Mouse (Mus musculus): ENCODE measurements around the gene Ybx1. TPM values are rescaled to one million over a fixed set of nuclear protein-coding genes. Genes with fewer than 3 reads are reported as not detected.

The Ybx1 gene
- polyA plus RNA-seq, 1 experiment, result 242 TPM

- TF ChIP-seq CTCF (IDR thresholded peaks at IDR 0.05; ENCODE audit: extremely low read depth, insufficient read length, insufficient replicate concordance, low read depth, low read length) (no peak), POLR2A (IDR thresholded peaks at IDR 0.05; ENCODE audit: low read depth, low read length) (no peak)
- Histone ChIP-seq H3K27me3 (ENCODE audit: control insufficient read depth, insufficient read depth, low read length) (no peaks in the 10 kb centered on the region), H3K36me3 (ENCODE audit: control insufficient read depth, insufficient read depth, low read length) (no peaks in the 10 kb centered on the region), H3K27ac (ENCODE audit: insufficient read depth, low read depth, low read length) (no peak overlapping the region), H3K4me3 (ENCODE audit: low read depth, low read length) (no peak overlapping the region), H3K4me1 (ENCODE audit: control insufficient read depth, insufficient read depth, insufficient read length, low read length) (no peaks in the 10 kb centered on the region; the same call in 1 of the 2 replicates)
- 73% methylated on average over 14 of the region's 14 CpGs for WGBS
Observed at GRCm38 (mm10) chr4:119246688-119247225, 47.6 kb downstream of the Ybx1 start.

DNA sequence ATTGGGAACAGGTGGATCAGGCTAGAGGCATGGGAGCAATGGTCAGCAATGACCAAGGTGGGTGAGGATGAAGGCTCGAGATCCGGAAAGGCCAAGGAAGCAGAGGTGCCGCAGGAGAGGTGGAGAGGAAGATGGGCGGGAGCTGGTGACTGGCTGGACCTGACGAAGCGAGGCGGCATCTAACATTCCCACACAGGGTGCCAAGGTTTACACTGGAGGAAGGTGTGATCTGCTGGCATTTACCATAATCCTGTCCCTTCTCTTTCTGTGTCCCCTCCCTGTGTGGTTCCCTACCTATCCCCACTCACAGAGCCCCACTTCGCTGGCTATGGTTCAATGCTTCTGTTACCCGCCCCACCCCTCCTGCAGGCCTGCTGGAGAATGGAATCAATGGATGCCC, 48.4 kb downstream of the Ybx1 start:
- Histone ChIP-seq H3K27me3 (ENCODE audit: control insufficient read depth, insufficient read depth, low read length) (no peaks in the 10 kb centered on the region), H3K36me3 (ENCODE audit: control insufficient read depth, insufficient read depth, low read length) (no peaks in the 10 kb centered on the region), H3K27ac (ENCODE audit: insufficient read depth, low read depth, low read length) (no peak overlapping the region), H3K4me3 (ENCODE audit: low read depth, low read length) (no peak overlapping the region), H3K4me1 (ENCODE audit: control insufficient read depth, insufficient read depth, insufficient read length, low read length) (no peaks in the 10 kb centered on the region; the same call in 1 of the 2 replicates)
- WGBS, result 86% methylated on average over 9 of the region's 9 CpGs
- TF ChIP-seq POLR2A (IDR thresholded peaks at IDR 0.05; ENCODE audit: low read depth, low read length), result no peak
- no peak for TF ChIP-seq CTCF (IDR thresholded peaks at IDR 0.05; ENCODE audit: extremely low read depth, insufficient read length, insufficient replicate concordance, low read depth, low read length)

DNA sequence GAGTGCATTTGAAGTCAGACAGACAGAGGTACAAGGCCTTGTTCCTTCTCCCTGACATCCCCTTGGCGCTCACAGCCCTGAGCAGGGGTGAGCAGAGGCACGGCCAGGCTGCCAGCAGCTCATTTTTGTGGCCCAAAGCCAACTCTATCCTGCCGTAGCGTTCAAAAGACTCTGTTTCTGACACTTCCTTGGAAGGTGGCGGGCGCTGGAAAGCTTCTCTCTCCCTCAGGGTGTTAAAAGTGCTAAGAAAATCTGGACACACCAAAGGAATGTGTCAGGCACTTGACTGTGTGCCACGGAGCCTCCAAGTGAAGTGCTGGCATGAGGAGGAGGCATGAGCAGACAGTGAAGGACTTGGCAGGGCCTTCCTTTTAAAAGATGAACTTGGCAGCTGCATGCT, 48.8 kb downstream of the Ybx1 start:
- no peak for TF ChIP-seq POLR2A (IDR thresholded peaks at IDR 0.05; ENCODE audit: low read depth, low read length)
- TF ChIP-seq CTCF (IDR thresholded peaks at IDR 0.05; ENCODE audit: extremely low read depth, insufficient read length, insufficient replicate concordance, low read depth, low read length), result no peak
- Histone ChIP-seq H3K4me3 (ENCODE audit: low read depth, low read length) (no peak overlapping the region), H3K27ac (ENCODE audit: insufficient read depth, low read depth, low read length) (no peak overlapping the region), H3K27me3 (ENCODE audit: control insufficient read depth, insufficient read depth, low read length) (no peaks in the 10 kb centered on the region), H3K4me1 (ENCODE audit: control insufficient read depth, insufficient read depth, insufficient read length, low read length) (no peaks in the 10 kb centered on the region; the same call in 1 of the 2 replicates), H3K36me3 (ENCODE audit: control insufficient read depth, insufficient read depth, low read length) (no peaks in the 10 kb centered on the region)
- 38% methylated on average over 7 of the region's 7 CpGs for WGBS

DNA sequence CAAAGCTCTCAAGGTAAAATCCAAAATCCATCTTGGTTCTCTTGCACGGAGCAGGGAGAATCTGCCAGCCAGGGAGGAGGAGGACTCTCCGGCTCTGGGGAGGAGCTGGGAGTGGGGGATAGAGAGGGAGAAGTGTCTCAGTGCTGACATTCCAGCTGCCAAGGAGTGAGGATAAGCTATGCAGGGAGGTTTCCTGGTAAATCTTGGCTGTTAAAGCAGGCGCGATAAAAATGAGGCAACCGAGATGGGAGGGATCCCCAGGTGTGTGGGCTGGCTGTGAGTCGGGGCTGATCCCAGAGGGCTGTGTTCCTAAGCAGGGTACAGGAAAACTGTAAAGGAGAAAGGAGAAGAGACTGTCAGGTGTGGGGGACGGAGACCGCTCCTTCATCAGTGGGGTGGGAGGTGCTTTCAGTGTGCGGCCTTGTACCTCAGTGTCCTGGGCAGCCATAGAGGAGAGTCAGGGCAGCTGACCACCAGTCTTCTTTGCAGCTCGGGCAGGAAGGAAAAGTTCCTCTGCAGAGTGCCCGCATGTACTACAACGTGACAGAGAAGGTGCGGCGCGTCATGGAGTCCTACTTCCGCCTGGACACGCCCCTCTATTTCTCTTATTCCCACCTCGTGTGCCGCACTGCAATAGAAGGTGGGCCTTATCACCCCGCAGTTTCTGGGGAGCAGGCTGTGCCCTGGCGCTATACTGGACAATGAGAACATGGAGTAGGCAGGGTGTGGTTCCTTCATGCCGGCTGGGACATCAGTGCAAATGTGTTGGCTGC, 49.8 kb downstream of the Ybx1 start:
- 51% methylated on average over 22 of the region's 22 CpGs for WGBS

GRCm38 (mm10) chr4:119242571-119242970, 51.8 kb downstream of the Ybx1 start:
- Histone ChIP-seq H3K27ac (ENCODE audit: insufficient read depth, low read depth, low read length) (no peak overlapping the region), H3K4me1 (ENCODE audit: control insufficient read depth, insufficient read depth, insufficient read length, low read length) (no peaks in the 10 kb centered on the region; the same call in 1 of the 2 replicates), H3K27me3 (ENCODE audit: control insufficient read depth, insufficient read depth, low read length) (no peaks in the 10 kb centered on the region), H3K36me3 (ENCODE audit: control insufficient read depth, insufficient read depth, low read length) (no peaks in the 10 kb centered on the region), H3K4me3 (ENCODE audit: low read depth, low read length) (no peak overlapping the region)
- WGBS, result 79% methylated on average over 12 of the region's 12 CpGs
- no peak for TF ChIP-seq POLR2A (IDR thresholded peaks at IDR 0.05; ENCODE audit: low read depth, low read length)
- no peak for TF ChIP-seq CTCF (IDR thresholded peaks at IDR 0.05; ENCODE audit: extremely low read depth, insufficient read length, insufficient replicate concordance, low read depth, low read length)

More for the DNA sequence above, 49.8 kb downstream of the Ybx1 start:
- TF ChIP-seq CTCF (IDR thresholded peaks at IDR 0.05; ENCODE audit: extremely low read depth, insufficient read length, insufficient replicate concordance, low read depth, low read length), result no peak
- no peak for TF ChIP-seq POLR2A (IDR thresholded peaks at IDR 0.05; ENCODE audit: low read depth, low read length)
- Histone ChIP-seq H3K27ac (ENCODE audit: insufficient read depth, low read depth, low read length) (no peak overlapping the region), H3K27me3 (ENCODE audit: control insufficient read depth, insufficient read depth, low read length) (no peaks in the 10 kb centered on the region), H3K4me1 (ENCODE audit: control insufficient read depth, insufficient read depth, insufficient read length, low read length) (no peaks in the 10 kb centered on the region; the same call in 1 of the 2 replicates), H3K4me3 (ENCODE audit: low read depth, low read length) (peak overlapping the region; percentile 26; the same call in 1 of the 2 replicates), H3K36me3 (ENCODE audit: control insufficient read depth, insufficient read depth, low read length) (no peaks in the 10 kb centered on the region)

GRCm38 (mm10) chr4:119241664-119242063, 52.7 kb downstream of the Ybx1 start:
- WGBS, result 82% methylated on average over 14 of the region's 14 CpGs
- no peaks in the 10 kb centered on the region; the same call in 1 of the 2 replicates for H3K4me1 ChIP-seq (ENCODE audit: control insufficient read depth, insufficient read depth, insufficient read length, low read length)
- no peak overlapping the region for H3K4me3 ChIP-seq (ENCODE audit: low read depth, low read length)
- TF ChIP-seq CTCF (IDR thresholded peaks at IDR 0.05; ENCODE audit: extremely low read depth, insufficient read length, insufficient replicate concordance, low read depth, low read length), result peak; percentile 32; the same call in 1 of the 2 replicates
- no peak for TF ChIP-seq POLR2A (IDR thresholded peaks at IDR 0.05; ENCODE audit: low read depth, low read length)
- H3K27me3 ChIP-seq (ENCODE audit: control insufficient read depth, insufficient read depth, low read length), result no peaks in the 10 kb centered on the region
- no peaks in the 10 kb centered on the region for H3K36me3 ChIP-seq (ENCODE audit: control insufficient read depth, insufficient read depth, low read length)
- H3K27ac ChIP-seq (ENCODE audit: insufficient read depth, low read depth, low read length), result no peak overlapping the region

DNA sequence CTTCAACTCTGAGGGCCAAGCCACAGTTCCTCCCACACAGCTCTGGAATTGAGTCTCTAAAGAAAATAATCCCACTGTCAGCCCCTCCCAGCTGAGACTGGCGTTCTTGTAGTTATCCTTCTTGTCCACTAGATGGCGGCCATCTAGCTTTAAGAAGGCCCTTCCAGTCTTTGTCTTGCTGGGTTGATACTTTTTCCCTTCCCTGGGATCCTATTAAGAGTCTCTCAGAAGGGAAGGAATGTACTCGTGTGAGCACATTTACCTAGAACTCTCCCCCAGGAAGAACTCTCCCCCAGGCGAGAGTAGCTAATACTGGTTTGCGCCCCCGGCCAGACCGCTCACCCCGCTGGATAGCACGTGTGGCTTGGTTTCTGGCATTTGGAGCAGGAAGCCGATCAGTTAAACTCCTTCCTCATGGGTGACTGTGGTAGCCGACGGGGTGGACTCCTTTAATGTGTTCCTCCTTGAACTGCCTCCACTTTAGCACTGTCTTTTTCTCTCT, 55.2 kb downstream of the Ybx1 start:
- no peak overlapping the region for H3K27ac ChIP-seq (ENCODE audit: insufficient read depth, low read depth, low read length)
- TF ChIP-seq POLR2A (IDR thresholded peaks at IDR 0.05; ENCODE audit: low read depth, low read length), result no peak
- peak; percentile 31; the same call in 1 of the 2 replicates for TF ChIP-seq CTCF (IDR thresholded peaks at IDR 0.05; ENCODE audit: extremely low read depth, insufficient read length, insufficient replicate concordance, low read depth, low read length)
- 0 out of 2 replicates have a peak, but pooled peaks cover 4% of the 10 kb centered on the region for H3K27me3 ChIP-seq (ENCODE audit: control insufficient read depth, insufficient read depth, low read length)
- WGBS, result 17% methylated on average over 12 of the region's 12 CpGs
- peak overlapping the region; percentile 44 for H3K4me3 ChIP-seq (ENCODE audit: low read depth, low read length)
- H3K36me3 ChIP-seq (ENCODE audit: control insufficient read depth, insufficient read depth, low read length), result no peaks in the 10 kb centered on the region
- H3K4me1 ChIP-seq (ENCODE audit: control insufficient read depth, insufficient read depth, insufficient read length, low read length), result no peaks in the 10 kb centered on the region

All from small intestine, adult 2 months (tissue).